Mouse (Mus musculus) liver, adult (tissue): Measurements from ENCODE around the gene Nfkb2.
A peak's percentile ranks its signal among the peaks of the same experiment; 100 is the strongest.

Source experiments
- GATA4 ChIP-seq: IDR thresholded peaks from 2 replicates; pipeline ENCODE4 v1.6.1; 2014; ENCODE audit warnings: mild to moderate bottlenecking, low read length; ENCODE audit not compliant: insufficient replicate concordance

Nfkb2 gene

GRCm38 (mm10) chr19:46326019-46326755 lies 22.1 kb downstream of the Nfkb2 start:
- TF ChIP-seq GATA4 = no peak

DNA sequence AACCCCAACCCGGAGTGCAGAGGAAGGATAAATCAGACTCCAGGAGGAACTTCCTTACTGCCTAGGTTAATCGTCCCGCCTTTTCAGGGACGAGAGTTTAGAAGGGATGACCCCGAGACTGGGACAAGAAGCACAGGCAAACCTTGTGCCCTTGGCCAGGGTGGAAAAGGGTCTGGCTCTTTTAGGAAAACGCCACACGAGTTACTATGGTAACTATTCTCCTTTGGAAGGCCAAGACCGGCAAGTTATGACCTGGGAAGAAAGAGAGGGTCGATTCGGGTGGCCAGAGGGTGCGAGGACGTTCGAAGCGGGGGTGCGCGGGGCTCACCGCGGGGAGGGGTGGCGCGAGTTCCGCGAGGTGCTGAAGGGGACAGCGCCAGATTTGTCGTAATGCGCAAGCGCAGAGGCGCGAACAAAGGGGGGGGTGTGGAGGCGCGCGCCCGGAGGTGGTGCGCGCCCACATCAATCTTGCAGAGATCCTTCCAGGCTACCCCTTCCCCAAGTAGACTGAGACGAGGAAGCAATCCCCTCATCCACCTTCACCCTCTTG lies 22.7 kb downstream of the Nfkb2 start, which contains the start of gene Psd:
Psd (minus strand) TSS at position 401 of the 550 bp plus-strand sequence.
- no peak for TF ChIP-seq GATA4

GRCm38 (mm10) chr19:46327531-46328064 lies 23.5 kb downstream of the Nfkb2 start:
- TF ChIP-seq GATA4 = no peak

- TF ChIP-seq GATA4 = peak; percentile 10; the same call in 1 of the 2 replicates
These were observed 24.2 kb downstream of the Nfkb2 start, which contains the start of gene Fbxl15 for GRCm38 (mm10) chr19:46328081-46329030. Fbxl15 (plus strand) TSS chr19:46328184.

GRCm38 (mm10) chr19:46329031-46329641 lies 25.0 kb downstream of the Nfkb2 start:
- TF ChIP-seq GATA4 = no peak

- no peak for TF ChIP-seq GATA4
These were observed 25.8 kb downstream of the Nfkb2 start for GRCm38 (mm10) chr19:46329951-46330350.

DNA sequence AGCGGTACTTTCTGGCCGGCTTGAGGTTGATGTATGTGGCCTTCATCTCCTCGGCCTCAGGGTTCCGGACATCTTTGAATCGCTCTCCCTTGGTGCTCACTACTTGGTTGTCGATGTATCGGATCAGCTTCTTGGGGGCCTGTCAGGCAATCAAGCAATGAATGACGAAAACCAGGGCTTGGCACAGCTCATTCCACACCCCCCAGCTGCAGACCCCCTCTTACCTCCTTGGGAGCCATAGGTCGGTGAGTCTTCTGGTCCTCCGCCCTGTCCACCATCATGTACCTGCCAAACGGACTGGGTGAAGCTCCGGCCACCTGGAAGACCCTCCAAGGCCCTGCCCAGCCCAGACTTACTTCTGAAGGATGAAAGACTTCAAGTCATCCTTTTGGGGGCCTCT lies 26.6 kb downstream of the Nfkb2 start:
- TF ChIP-seq GATA4 = no peak

GRCm38 (mm10) chr19:46331326-46331725 lies 27.2 kb downstream of the Nfkb2 start:
- TF ChIP-seq GATA4 = no peak

DNA sequence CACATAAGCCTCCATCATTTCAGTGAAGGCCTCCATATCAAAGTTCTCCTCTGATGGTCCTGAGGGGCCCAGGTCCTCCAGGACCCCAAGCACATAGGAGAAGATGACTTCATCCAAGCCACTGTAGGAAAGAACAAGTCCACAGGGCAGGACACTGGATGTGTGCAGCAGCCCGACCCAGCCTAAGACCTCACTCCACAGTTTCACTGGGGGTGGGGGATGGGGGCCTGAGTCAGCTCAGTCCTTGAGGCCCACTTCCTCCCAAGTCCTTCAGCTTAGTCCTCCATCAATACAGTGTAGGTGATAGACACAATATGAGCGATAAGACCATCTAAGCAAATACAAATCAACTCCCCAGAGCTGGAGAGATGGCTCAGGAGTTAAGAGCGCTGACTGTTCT lies 27.8 kb downstream of the Nfkb2 start:
- no peak for TF ChIP-seq GATA4

- no peak for TF ChIP-seq GATA4
These were observed 28.7 kb downstream of the Nfkb2 start for GRCm38 (mm10) chr19:46332721-46333339.

DNA sequence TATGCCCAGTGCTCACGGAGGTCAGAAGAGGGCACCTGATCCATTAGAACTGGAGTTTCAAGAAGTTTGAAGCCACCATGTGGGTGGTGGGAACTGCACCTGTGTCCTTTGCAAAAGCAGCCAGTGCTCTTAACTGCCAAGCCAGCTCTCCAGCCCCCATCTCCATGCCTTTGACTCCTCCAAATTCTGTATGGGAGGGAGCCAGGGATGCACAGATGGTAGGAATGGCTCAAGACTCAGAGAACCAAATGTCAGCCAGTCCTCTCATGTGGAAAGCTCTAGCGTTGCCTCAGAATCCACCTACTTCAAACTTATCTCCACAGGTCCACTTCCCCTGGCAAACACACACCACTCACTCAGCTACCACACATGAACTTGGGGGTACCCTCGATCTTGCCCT lies 29.8 kb downstream of the Nfkb2 start:
- TF ChIP-seq GATA4 = no peak

DNA sequence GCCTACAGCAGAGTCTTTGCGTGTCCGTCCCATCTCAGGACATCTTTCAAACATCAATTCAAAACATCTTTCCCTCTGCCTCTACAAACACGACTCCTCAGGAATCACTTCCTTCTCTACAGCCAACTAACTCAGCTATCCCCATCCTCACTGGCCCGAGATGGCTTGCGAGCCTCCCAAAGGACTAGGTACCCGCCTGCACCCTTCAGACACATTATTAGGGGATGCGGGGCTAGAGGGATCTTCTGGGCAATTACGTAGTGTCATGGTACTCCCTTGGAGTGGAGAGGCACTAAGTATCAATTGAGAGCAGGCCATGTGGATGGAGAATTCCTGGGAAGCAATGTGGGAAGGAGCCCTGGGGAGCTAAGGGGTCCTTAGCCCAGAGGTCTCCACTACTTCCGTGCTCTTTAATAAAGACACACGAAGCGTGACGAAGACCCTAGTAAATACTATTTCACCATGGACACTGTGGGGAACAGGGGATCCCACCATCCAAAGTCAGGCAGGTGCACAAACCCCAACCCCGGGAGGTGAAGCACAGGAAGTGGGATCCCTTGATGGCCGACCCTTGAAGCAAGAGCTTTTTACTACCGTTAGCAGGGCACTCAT lies 33.7 kb downstream of the Nfkb2 start:
- no peak for TF ChIP-seq GATA4

GRCm38 (mm10) chr19:46338331-46338936 lies 34.3 kb downstream of the Nfkb2 start, which contains the start of gene Cuedc2:
Cuedc2 (minus strand) TSS chr19:46338702.
- peak; percentile 92; the same call in 1 of the 2 replicates for TF ChIP-seq GATA4

GRCm38 (mm10) chr19:46338942-46339286 lies 34.8 kb downstream of the Nfkb2 start:
- TF ChIP-seq GATA4 = no peak
